Mouse (Mus musculus) thymus, postnatal 14 days (tissue): ENCODE results near the gene Slc44a2.

Experiments used
- DNase-seq: peaks from one replicate; pipeline ENCODE4 v3.0.0; 2021

The Slc44a2 gene

GRCm38 (mm10) chr9:21392646-21393175 lies 72.2 kb downstream of the Slc44a2 start:
- no peak for DNase-seq

- no peak for DNase-seq
Observed at GRCm38 (mm10) chr9:21395692-21396091, 75.2 kb downstream of the Slc44a2 start.

- no peak for DNase-seq
Observed at GRCm38 (mm10) chr9:21397170-21397569, 76.7 kb downstream of the Slc44a2 start.

GRCm38 (mm10) chr9:21401042-21401441 lies 80.5 kb downstream of the Slc44a2 start:
- DNase-seq = no peak

- no peak for DNase-seq
Observed at GRCm38 (mm10) chr9:21402764-21403253, 82.3 kb downstream of the Slc44a2 start.

GRCm38 (mm10) chr9:21403745-21404144 lies 83.2 kb downstream of the Slc44a2 start:
- DNase-seq = no peak
